1 mouse cellular context compared by ENCODE assay signal in genomic region chr3:135524900-135525299, GRCm38 (mm10). TPM values are rescaled to one million over a fixed set of nuclear protein-coding genes. Genes with fewer than 3 reads are reported as not detected.
"Had no signal": no experiment of that assay in that cellular context is flagged by ENCODE, and none has a peak within 500 bp of the region (broad histone marks: within the 10 kb centered on the region; RNA-seq: fewer than 3 reads in every experiment).

No protein-coding gene starts in this region.

RNA-seq across cellular contexts. Expression of gene Manba, which starts 39.5 kb away (rescaled TPM):
- polyA plus RNA-seq: erythroblast, embryonic 14.5 days had no signal
